Mouse (Mus musculus) heart, adult 2 months (tissue): Measurements from ENCODE around the gene Evi5l. TPM values are rescaled to one million over a fixed set of nuclear protein-coding genes. Genes with fewer than 3 reads are reported as not detected.
A peak's percentile ranks its signal among the peaks of the same experiment; 100 is the strongest.

Source experiments
- DNase-seq, 2 experiments: peaks; one replicate each; pipeline ENCODE4 v3.0.0; 2021
- H3K27ac ChIP-seq: fragments of 200-600 bp; 2 replicates; pipeline ENCODE4 v1.8.1; 2022
- H3K27me3 ChIP-seq: fragments of 200-500 bp; 2 replicates; pipeline ENCODE4 v1.6.1; 2012; ENCODE audit warnings: mild to moderate bottlenecking, low read length, inconsistent platforms, mixed read lengths; ENCODE audit not compliant: control insufficient read depth, insufficient read depth
- H3K36me3 ChIP-seq: fragments of 200-500 bp; 2 replicates; pipeline ENCODE4 v1.6.1; 2012; ENCODE audit warnings: low read length, inconsistent platforms; ENCODE audit not compliant: control insufficient read depth, insufficient read depth
- H3K4me1 ChIP-seq: fragments of 200-500 bp; 2 replicates; pipeline ENCODE4 v1.6.1; 2011; ENCODE audit warnings: low read length; ENCODE audit not compliant: control insufficient read depth, insufficient read depth
- H3K4me3 ChIP-seq: fragments of 200-600 bp; 2 replicates; pipeline ENCODE4 v1.8.1; 2022
- H3K79me2 ChIP-seq: fragments of 200-500 bp; replicated peaks from 2 replicates; pipeline ENCODE4 v1.6.1; 2012; ENCODE audit warnings: mild to moderate bottlenecking, inconsistent platforms, low read length, moderate library complexity, mixed read lengths; ENCODE audit not compliant: control insufficient read depth, insufficient read depth
- H3K9ac ChIP-seq: fragments of 200-500 bp; 2 replicates; pipeline ENCODE4 v1.6.1; 2012; ENCODE audit warnings: low read depth, mild to moderate bottlenecking, control low read depth, inconsistent platforms, low read length, mixed read lengths
- CTCF ChIP-seq: fragments of 200-600 bp; IDR thresholded peaks from 2 replicates; pipeline ENCODE4 v1.8.1; 2022; ENCODE audit warnings: antibody characterized with exemption, mild to moderate bottlenecking, moderate library complexity
- EP300 ChIP-seq: fragments of 200-500 bp; IDR thresholded peaks from 2 replicates; pipeline ENCODE4 v1.6.1; 2011; ENCODE audit warnings: low read depth, low read length, control low read depth; ENCODE audit not compliant: insufficient read depth
- POLR2A ChIP-seq: fragments of 200-500 bp; IDR thresholded peaks from 2 replicates; pipeline ENCODE4 v1.6.1; 2011; ENCODE audit warnings: mild to moderate bottlenecking, low read depth, low read length, control low read depth; ENCODE audit not compliant: insufficient read depth
- WGBS: fragments of 180-500 bp; shearing (Covaris S2); methylation state at CpG from one replicate; pipeline ENCODE4 v1.1.7; 2018; 5-methylcytosine and 5-hydroxymethylcytosine counted together
- intact Hi-C: fragments of 180-260 bp; cut with DNase I; formaldehyde crosslinking; loops from one replicate; pipeline ENCODE4 v1.15.1; 2025
- polyA plus RNA-seq: library from polyadenylated mRNA; depleted of rRNA; stranded (reverse); fragments of >200 nt; gene quantifications from 2 replicates; pipeline ENCODE4 v1.2.3, GENCODE M21; 2012; rRNA removed
- total RNA-seq, 2 experiments: library from RNA; stranded (reverse); gene quantifications; 2 replicates each; pipeline ENCODE4 v1.2.3; 2021

Evi5l gene
- total and polyA plus RNA-seq, 3 experiments, result 20.2 to 22.3 (median 20.6) TPM

- no peak for DNase-seq
- Histone ChIP-seq H3K4me1 (peaks cover 8% of the 10 kb centered on the region), H3K27me3 (no peaks in the 10 kb centered on the region), H3K9ac (no peak overlapping the region), H3K27ac (no peak overlapping the region), H3K79me2 (0 out of 2 replicates have a peak, but pooled peaks cover 2% of the 10 kb centered on the region), H3K36me3 (no peaks in the 10 kb centered on the region), H3K4me3 (no peak overlapping the region)
- intact Hi-C loops, result no loop called here
- 87% methylated on average over 4 of the region's 4 CpGs for WGBS
- TF ChIP-seq EP300 (no peak), POLR2A (no peak), CTCF (no peak)
Measured at GRCm38 (mm10) chr8:4257350-4257749, 91.0 kb downstream of the Evi5l start.

GRCm38 (mm10) chr8:4258233-4258632 is 91.9 kb downstream of the Evi5l start:
- TF ChIP-seq CTCF (peak; percentile 83), POLR2A (no peak), EP300 (no peak)
- WGBS, result 7% methylated on average over 35 of the region's 35 CpGs
- Histone ChIP-seq H3K4me1 (peaks cover 6% of the 10 kb centered on the region), H3K27me3 (no peaks in the 10 kb centered on the region), H3K36me3 (no peaks in the 10 kb centered on the region), H3K27ac (no peak overlapping the region), H3K9ac (peak overlapping the region; percentile 40; the same call in 1 of the 2 replicates), H3K4me3 (peak overlapping the region; percentile 56), H3K79me2 (0 out of 2 replicates have a peak, but pooled peaks cover 2% of the 10 kb centered on the region)
- intact Hi-C loops, result no loop called here
- DNase-seq, result peak; percentile 66 to 72

GRCm38 (mm10) chr8:4258678-4259077 is 92.3 kb downstream of the Evi5l start:
- H3K36me3 ChIP-seq, result no peaks in the 10 kb centered on the region
- no peak overlapping the region; the same call in 1 of the 2 replicates for H3K27ac ChIP-seq
- intact Hi-C loops, result loop anchor here (1.0 kb wide), 1 partner anchor 17 kb away; the partner anchor contains the start of gene Timm44
- H3K4me3 ChIP-seq, result peak overlapping the region; percentile 56
- peaks cover 3% of the 10 kb centered on the region for H3K4me1 ChIP-seq
- no peaks in the 10 kb centered on the region for H3K27me3 ChIP-seq
- under 1% methylated on average over 32 of the region's 32 CpGs for WGBS
- TF ChIP-seq CTCF (no peak), POLR2A (no peak)
- DNase-seq, result peak in 1 of 2 experiments; percentile 22
- H3K79me2 ChIP-seq, result no peaks in the 10 kb centered on the region
- peak overlapping the region; percentile 40 for H3K9ac ChIP-seq

GRCm38 (mm10) chr8:4259125-4259804 is 92.9 kb downstream of the Evi5l start, which contains the start of gene Ctxn1:
Gene Ctxn1, minus strand, starts transcription at chr8:4259274.
- Histone ChIP-seq H3K27me3 (no peaks in the 10 kb centered on the region), H3K27ac (no peak within 1 kb of the TSS; the same call in 1 of the 2 replicates), H3K9ac (peak within 1 kb of the TSS; percentile 40), H3K4me1 (peaks cover 3% of the 10 kb centered on the region), H3K36me3 (no peaks in the 10 kb centered on the region), H3K79me2 (no peaks in the 10 kb centered on the region), H3K4me3 (peak within 1 kb of the TSS; percentile 56)
- DNase-seq, result peak; percentile 95 to 98
- intact Hi-C loops, result loop anchor here (1.0 kb wide), 1 partner anchor 16 kb away; the partner anchor contains the start of gene Timm44
- TF ChIP-seq CTCF (no peak), POLR2A (0 out of 2 replicates have a peak, but pooled peaks have one; percentile 36), EP300 (no peak)
- WGBS, result 6% methylated on average over 33 of the region's 33 CpGs

DNA sequence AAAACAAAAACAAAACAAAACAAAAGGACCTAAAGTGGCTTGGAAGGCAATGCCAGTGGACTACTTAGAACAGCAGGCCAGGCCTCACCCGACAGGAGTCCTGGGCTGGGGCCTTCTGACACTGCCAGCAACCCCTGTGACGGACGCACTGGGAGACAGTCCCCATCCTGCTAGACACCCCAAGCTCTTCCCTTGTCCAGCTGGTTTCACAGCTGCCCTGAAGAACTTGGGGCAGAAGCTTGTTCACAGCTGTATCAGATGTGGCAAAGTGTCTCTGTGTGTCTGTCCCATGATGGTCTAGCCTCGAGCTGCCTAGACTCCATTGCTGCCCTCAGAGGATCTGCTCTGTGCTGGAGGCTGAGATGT is 93.4 kb downstream of the Evi5l start:
- no peak for DNase-seq
- H3K36me3 ChIP-seq, result no peaks in the 10 kb centered on the region
- no peak overlapping the region for H3K27ac ChIP-seq
- WGBS, result 82% methylated on average over 4 of the region's 4 CpGs
- no peaks in the 10 kb centered on the region for H3K79me2 ChIP-seq
- no peak for TF ChIP-seq POLR2A
- TF ChIP-seq CTCF, result no peak
- TF ChIP-seq EP300, result no peak
- H3K27me3 ChIP-seq, result no peaks in the 10 kb centered on the region
- no peak overlapping the region for H3K4me3 ChIP-seq
- intact Hi-C loops, result loop anchor here (1.0 kb wide), 1 partner anchor 16 kb away; the partner anchor contains the start of gene Timm44
- no peak overlapping the region for H3K9ac ChIP-seq
- peaks cover 3% of the 10 kb centered on the region for H3K4me1 ChIP-seq

Other genes with a start within 250 kb of the Evi5l start
- gene Cd209b, start 239.7 kb upstream of the Evi5l start, total RNA-seq, result 1 to 10 TPM in 1 of 2 experiments, under 1 TPM in 1; 0.55 to 1.0 TPM
- gene Cd209b, start 239.7 kb upstream of the Evi5l start, polyA plus RNA-seq, result 0.21 and 0.50 TPM in 2 replicates
- under 1 TPM in 1 of 2 experiments, not detected in 1; 0.34 TPM for gene Cd209c, start 211.8 kb upstream of the Evi5l start, total RNA-seq
- 0.16 TPM in 1 of 2 replicates, not detected in the other for gene Cd209c, start 211.8 kb upstream of the Evi5l start, polyA plus RNA-seq
- 1 to 10 TPM in 1 of 2 experiments, under 1 TPM in 1; 0.60 to 1.1 TPM for gene Cd209f, start 60.7 kb upstream of the Evi5l start, total RNA-seq
- 1.4 and 2.3 TPM in 2 replicates for gene Cd209f, start 60.7 kb upstream of the Evi5l start, polyA plus RNA-seq
- under 1 TPM in 1 of 2 experiments, not detected in 1; 0.23 TPM for gene Cd209g, start 32.5 kb upstream of the Evi5l start, total RNA-seq
- 1.00 and 2.1 TPM in 2 replicates for gene Cd209g, start 32.5 kb upstream of the Evi5l start, polyA plus RNA-seq
- under 1 TPM in 1 of 2 experiments, not detected in 1; 0.05 TPM for gene Prr36, start 50.9 kb downstream of the Evi5l start, total RNA-seq
- gene Prr36, start 50.9 kb downstream of the Evi5l start, polyA plus RNA-seq, result 0.04 TPM in 1 of 2 replicates, not detected in the other
- gene Lrrc8e, start 60.3 kb downstream of the Evi5l start, total RNA-seq, result under 1 TPM; 0.37 to 0.52 TPM
- gene Lrrc8e, start 60.3 kb downstream of the Evi5l start, polyA plus RNA-seq, result 0.09 and 0.29 TPM in 2 replicates
- gene Map2k7, start 72.2 kb downstream of the Evi5l start, total RNA-seq, result 10 to 100 TPM; 63.8 to 65.9 TPM
- 27.8 and 53.1 TPM in 2 replicates for gene Map2k7, start 72.2 kb downstream of the Evi5l start, polyA plus RNA-seq
- gene Gm49320, start 72.3 kb downstream of the Evi5l start, total RNA-seq, result under 1 TPM in 1 of 2 experiments, not detected in 1; 0.45 TPM
- 0.64 and 2.6 TPM in 2 replicates for gene Gm49320, start 72.3 kb downstream of the Evi5l start, polyA plus RNA-seq
- 1 to 10 TPM; 2.7 to 3.8 TPM for gene Tgfbr3l, start 81.6 kb downstream of the Evi5l start, total RNA-seq
- gene Tgfbr3l, start 81.6 kb downstream of the Evi5l start, polyA plus RNA-seq, result 10.0 and 12.1 TPM in 2 replicates
- gene Snapc2, start 86.5 kb downstream of the Evi5l start, total RNA-seq, result 10 to 100 TPM; 14.7 to 16.2 TPM
- 18.5 and 38.1 TPM in 2 replicates for gene Snapc2, start 86.5 kb downstream of the Evi5l start, polyA plus RNA-seq
- gene Ctxn1, start 92.7 kb downstream of the Evi5l start, total RNA-seq, result under 1 TPM; 0.60 to 0.91 TPM
- gene Ctxn1, start 92.7 kb downstream of the Evi5l start, polyA plus RNA-seq, result 5.2 and 5.7 TPM in 2 replicates
- gene Timm44, start 109.3 kb downstream of the Evi5l start, total RNA-seq, result 100 to 1,000 TPM in 1 of 2 experiments, 10 to 100 TPM in 1; 92.4 to 105 TPM
- gene Timm44, start 109.3 kb downstream of the Evi5l start, polyA plus RNA-seq, result 92.8 and 117 TPM in 2 replicates
- gene Ccl25, start 158.6 kb downstream of the Evi5l start, total RNA-seq, result 1 to 10 TPM; 2.9 to 5.1 TPM
- 2.5 and 3.5 TPM in 2 replicates for gene Ccl25, start 158.6 kb downstream of the Evi5l start, polyA plus RNA-seq
- 10 to 100 TPM; 60.0 to 61.1 TPM for gene Elavl1, start 158.8 kb downstream of the Evi5l start, total RNA-seq
- 25.9 and 32.5 TPM in 2 replicates for gene Elavl1, start 158.8 kb downstream of the Evi5l start, polyA plus RNA-seq